Mouse (Mus musculus) CH12.LX (cell line): ENCODE data around the gene Sike1. TPM values are rescaled to one million over a fixed set of nuclear protein-coding genes. Genes with fewer than 3 reads are reported as not detected.

Experiments used
- DNase-seq: peaks from one replicate; pipeline ENCODE4 v3.0.0-alpha.2; 2013; ENCODE audit errors: extremely low read depth
- H3K27ac ChIP-seq: 2 replicates; pipeline ENCODE4 v1.5.1; 2012; ENCODE audit warnings: low read depth, mild to moderate bottlenecking, control low read depth, moderate library complexity; ENCODE audit not compliant: insufficient read depth
- H3K27me3 ChIP-seq: replicated peaks from 2 replicates; pipeline ENCODE3; 2012; ENCODE audit warnings: inconsistent platforms
- H3K36me3 ChIP-seq, 2 experiments: replicated peaks in 1 of 2; 2 replicates each; pipeline versions ENCODE3 to v1.6.1; 2012; ENCODE audit warnings: inconsistent platforms in 1 of 2, low read length in 1 of 2, mild to moderate bottlenecking in 1 of 2, mixed read lengths in 1 of 2, moderate library complexity in 1 of 2; ENCODE audit not compliant: control insufficient read depth in 1 of 2, insufficient read depth in 1 of 2
- H3K4me1 ChIP-seq, 2 experiments: 2 replicates each; pipeline ENCODE4 v1.6.1; 2012; ENCODE audit warnings: inconsistent platforms in 1 of 2, moderate library complexity in 1 of 2; ENCODE audit not compliant: insufficient read depth in 2 of 2, control insufficient read depth in 1 of 2
- H3K4me2 ChIP-seq: 2 replicates; pipeline ENCODE4 v1.6.1; 2012; ENCODE audit warnings: low read depth, mild to moderate bottlenecking, control low read depth; ENCODE audit not compliant: poor library complexity, insufficient read depth, severe bottlenecking
- H3K4me3 ChIP-seq, 3 experiments: fragments of 150-350 bp in 1 of 3; sonication (generic) in 1 of 3; replicated peaks in 1 of 3; 2 replicates each; pipeline versions ENCODE3 to v1.5.1; 2011 to 2012; ENCODE audit warnings: low read depth in 2 of 3, low read length in 2 of 3, mild to moderate bottlenecking in 2 of 3, moderate library complexity in 2 of 3, control low read depth in 1 of 3, improper control_type of control experiment in 1 of 3, inconsistent platforms in 1 of 3, mixed read lengths in 1 of 3; ENCODE audit not compliant: poor library complexity in 1 of 3
- H3K79me2 ChIP-seq: replicated peaks from 2 replicates; pipeline ENCODE4 v1.6.1; 2012; ENCODE audit warnings: mild to moderate bottlenecking, moderate library complexity; ENCODE audit not compliant: control insufficient read depth, poor library complexity, insufficient read depth, severe bottlenecking; ENCODE audit errors: extremely low read depth
- H3K9ac ChIP-seq: 2 replicates; pipeline ENCODE4 v1.6.1; 2012; ENCODE audit warnings: low read depth, mild to moderate bottlenecking, control low read depth, moderate library complexity; ENCODE audit not compliant: insufficient read depth
- H3K9me3 ChIP-seq: replicated peaks from 2 replicates; pipeline ENCODE3; 2012; ENCODE audit warnings: low read length, inconsistent platforms, mixed read lengths
- BHLHE40 ChIP-seq: IDR thresholded peaks from 2 replicates; pipeline ENCODE4 v1.6.1; 2011; ENCODE audit warnings: mild to moderate bottlenecking, low read depth, low read length, improper control_type of control experiment
- CHD2 ChIP-seq: IDR thresholded peaks from 2 replicates; pipeline ENCODE4 v1.6.1; 2011; ENCODE audit warnings: low read length, improper control_type of control experiment
- CTCF ChIP-seq, 2 experiments: IDR thresholded peaks in 1 of 2; conservative IDR thresholded peaks in 1 of 2; 2 replicates each; pipeline ENCODE4 v1.5.1; 2011 to 2012; ENCODE audit warnings: low read depth in 2 of 2, low read length in 2 of 2, improper control_type of control experiment in 1 of 2, inconsistent platforms in 1 of 2, mild to moderate bottlenecking in 1 of 2, moderate library complexity in 1 of 2
- E2F4 ChIP-seq: IDR thresholded peaks from 2 replicates; pipeline ENCODE4 v1.6.1; 2011; ENCODE audit warnings: low read depth, low read length, improper control_type of control experiment; ENCODE audit not compliant: insufficient replicate concordance
- ELF1 ChIP-seq: IDR thresholded peaks from 2 replicates; pipeline ENCODE4 v1.6.1; 2014; ENCODE audit warnings: low read depth, mild to moderate bottlenecking, inconsistent platforms, low read length, improper control_type of control experiment
- EP300 ChIP-seq: IDR thresholded peaks from 2 replicates; pipeline ENCODE4 v1.6.1; 2011; ENCODE audit warnings: low read length, improper control_type of control experiment
- ETS1 ChIP-seq: conservative IDR thresholded peaks from 2 replicates; pipeline ENCODE4 v1.6.1; 2012; ENCODE audit warnings: low read depth, mild to moderate bottlenecking, inconsistent platforms, low read length, improper control_type of control experiment, moderate library complexity
- GABPA ChIP-seq: IDR thresholded peaks from 2 replicates; pipeline ENCODE4 v1.6.1; 2012; ENCODE audit warnings: low read depth, low read length, improper control_type of control experiment, inconsistent platforms; ENCODE audit not compliant: insufficient replicate concordance
- JUN ChIP-seq: IDR thresholded peaks from 2 replicates; pipeline ENCODE4 v1.6.1; 2011; ENCODE audit warnings: low read depth, mild to moderate bottlenecking, low read length, improper control_type of control experiment, moderate library complexity; ENCODE audit not compliant: insufficient read depth
- JUND ChIP-seq: conservative IDR thresholded peaks from 2 replicates; pipeline ENCODE4 v1.6.1; 2011; ENCODE audit warnings: low read depth, low read length, improper control_type of control experiment
- MEF2A ChIP-seq: IDR thresholded peaks from 2 replicates; pipeline ENCODE4 v1.6.1; 2014; ENCODE audit warnings: low read depth, mild to moderate bottlenecking, inconsistent platforms, low read length, improper control_type of control experiment, borderline replicate concordance
- MXI1 ChIP-seq: IDR thresholded peaks from 2 replicates; pipeline ENCODE4 v1.6.1; 2011; ENCODE audit warnings: mild to moderate bottlenecking, low read depth, low read length, improper control_type of control experiment
- USF1 ChIP-seq: IDR thresholded peaks from 2 replicates; pipeline ENCODE4 v1.6.1; 2014; ENCODE audit warnings: low read depth, mild to moderate bottlenecking, inconsistent platforms, low read length, improper control_type of control experiment
- USF2 ChIP-seq: conservative IDR thresholded peaks from 2 replicates; pipeline ENCODE4 v1.6.1; 2011; ENCODE audit warnings: low read depth, low read length, improper control_type of control experiment
- ZNF384 ChIP-seq: IDR thresholded peaks from 2 replicates; pipeline ENCODE4 v1.6.1; 2012; ENCODE audit warnings: low read depth, low read length, improper control_type of control experiment, inconsistent platforms
- dilution Hi-C: fragments of 300-500 bp; cut with MboI; formaldehyde crosslinking; loops from 2 replicates; pipeline ENCODE4 v1.14.3; 2020; ENCODE audit warnings: low sequenced_read_pairs; ENCODE audit not compliant: extremely low pct_unique_long_range_greater_than_20kb, extremely low pct_ligation_motif_present
- in situ Hi-C: fragments of 300-500 bp; cut with MboI; formaldehyde crosslinking; loops from 3 replicates; pipeline ENCODE4 v1.14.3; 2019; ENCODE audit warnings: low sequenced_read_pairs, low pct_ligation_motif_present, low pct_unique_long_range_greater_than_20kb, mixed read lengths
- polyA plus RNA-seq: library from polyadenylated mRNA; unstranded; fragments of >175 nt; gene quantifications from 2 replicates; pipeline ENCODE4 v1.2.1, GENCODE M21; 2012; ENCODE audit warnings: low read depth; ENCODE audit not compliant: insufficient read length
- total RNA-seq, 2 experiments: library from RNA; depleted of rRNA; stranded (reverse); fragments of 300-350 nt in 1 of 2; fragments of >200 nt in 1 of 2; gene quantifications; 2 replicates each; pipeline ENCODE4 v1.2.3; 2012 to 2014

Gene Sike1
- total and polyA plus RNA-seq, 3 experiments = 15.3 to 31.6 (median 28.2) TPM

DNA sequence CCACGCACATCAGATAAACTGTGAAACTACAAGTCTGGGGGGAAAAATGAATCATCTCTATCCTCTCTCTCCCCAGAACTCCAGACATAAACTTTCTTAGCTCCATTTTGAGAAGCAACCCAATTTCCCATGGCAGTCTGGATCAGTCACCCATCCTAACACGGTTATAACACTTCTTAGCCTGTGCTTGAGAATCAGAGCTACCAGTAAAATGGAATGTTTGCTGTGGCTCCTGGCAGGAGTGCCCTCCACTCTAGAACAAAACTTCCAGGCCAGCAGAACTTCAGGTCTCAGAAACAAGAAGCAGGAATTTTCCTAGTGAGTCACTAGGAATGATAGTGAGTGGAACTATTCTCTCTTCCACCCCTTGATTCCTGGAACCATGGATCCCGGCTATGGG lies 25.0 kb upstream of the Sike1 start:
- Histone ChIP-seq H3K4me2 (no peak overlapping the region), H3K27me3 (no peaks in the 10 kb centered on the region), H3K79me2 (no peaks in the 10 kb centered on the region), H3K9ac (no peak overlapping the region), H3K4me1 (no peaks in the 10 kb centered on the region), H3K9me3 (no peaks in the 10 kb centered on the region), H3K36me3 (no peaks in the 10 kb centered on the region), H3K4me3 (no peak overlapping the region), H3K27ac (no peak overlapping the region)
- in situ Hi-C loops = no loop called here
- dilution Hi-C loops = no loop called here
- no peak for TF ChIP-seq MXI1
- TF ChIP-seq MEF2A = no peak
- TF ChIP-seq JUN = no peak
- no peak for TF ChIP-seq GABPA
- no peak for TF ChIP-seq USF1
- TF ChIP-seq BHLHE40 = no peak
- TF ChIP-seq ELF1 = no peak
- TF ChIP-seq JUND = no peak
- no peak for TF ChIP-seq EP300
- no peak for TF ChIP-seq ETS1
- no peak for TF ChIP-seq CHD2
- no peak for DNase-seq

DNA sequence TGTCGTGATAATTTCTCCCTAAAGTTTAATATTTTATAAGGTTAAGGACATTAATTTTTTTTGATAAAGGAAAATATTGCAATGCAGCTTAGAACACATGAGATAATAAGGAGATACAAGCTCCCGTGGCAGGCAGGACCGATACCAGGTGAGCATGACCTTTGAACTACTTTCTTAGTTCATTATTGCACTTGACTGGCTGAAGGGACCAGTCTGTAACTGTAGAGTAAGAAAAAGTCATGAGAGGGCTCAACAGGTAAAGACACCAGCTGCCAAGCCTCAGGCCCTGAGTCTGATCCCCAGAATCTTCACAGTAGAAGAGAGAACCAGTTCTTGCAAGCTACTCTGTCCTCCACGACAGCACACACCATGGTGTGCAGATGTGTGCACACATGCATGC lies 18.6 kb upstream of the Sike1 start:
- TF ChIP-seq E2F4 = no peak
- TF ChIP-seq USF2 = no peak
- TF ChIP-seq CTCF (conservative IDR thresholded peaks at IDR 0.05 in 1 of 2, IDR thresholded peaks at IDR 0.05 in 1 of 2; ENCODE audit: low read depth in 2 of 2, low read length in 2 of 2) = no peak
- no peak for TF ChIP-seq ZNF384
- TF ChIP-seq MXI1 = no peak
- TF ChIP-seq JUN = no peak
- TF ChIP-seq, all 38 proteins: peak for 0
- Histone ChIP-seq H3K9me3 (no peaks in the 10 kb centered on the region), H3K79me2 (no peaks in the 10 kb centered on the region), H3K9ac (no peak overlapping the region), H3K27me3 (no peaks in the 10 kb centered on the region), H3K4me3 (no peak overlapping the region), H3K27ac (no peak overlapping the region), H3K4me1 (no peaks in the 10 kb centered on the region), H3K36me3 (no peaks in the 10 kb centered on the region), H3K4me2 (no peak overlapping the region)
- dilution Hi-C loops (no loop called here), in situ Hi-C loops (no loop called here)
- DNase-seq = no peak
